Mouse (Mus musculus): Measurements from ENCODE around the gene Spint2. TPM values are rescaled to one million over a fixed set of nuclear protein-coding genes. Genes with fewer than 3 reads are reported as not detected.

The Spint2 gene
- polyA plus RNA-seq, 1 experiment from 2014 or later = 18.3 TPM

DNA sequence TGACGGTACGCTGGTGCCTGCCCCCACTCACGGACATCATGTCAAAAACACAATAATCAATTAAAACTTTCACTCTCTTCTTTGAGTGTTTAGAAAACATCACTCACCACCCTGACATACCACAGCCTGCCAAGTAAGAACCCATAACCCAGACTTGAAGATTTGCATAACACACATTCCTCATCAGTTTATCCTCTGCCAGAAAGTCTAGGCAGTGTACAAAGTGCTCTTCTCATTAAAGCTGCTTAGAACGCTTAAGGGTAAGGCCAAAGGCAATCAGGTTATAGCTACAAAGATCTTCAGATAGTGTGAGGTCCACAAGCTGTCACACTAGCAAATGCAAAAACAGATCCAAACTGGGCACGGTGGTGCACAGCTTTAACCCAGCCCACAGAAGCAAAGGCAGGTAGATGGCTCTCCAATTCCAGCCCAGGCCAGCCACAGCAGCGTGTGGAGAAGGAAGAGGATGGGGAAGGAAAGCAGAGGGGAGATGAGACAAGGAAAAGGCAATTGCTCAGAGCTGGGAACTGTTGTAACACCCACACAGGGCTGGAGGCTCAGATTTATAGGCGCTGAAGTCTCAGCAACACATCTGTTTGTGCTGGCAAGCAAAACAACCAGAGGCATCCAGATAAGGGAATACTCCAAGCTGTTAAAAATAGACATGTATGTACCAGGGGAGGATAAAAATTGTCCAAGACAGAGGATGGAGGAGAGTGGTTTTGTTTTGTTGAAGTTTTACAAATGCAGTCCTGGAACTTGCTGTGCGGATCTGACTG is 9.8 kb downstream of the Spint2 start:
- no peak overlapping the region for H3K4me3 ChIP-seq (ENCODE audit: low read depth, low read length)
- 86% methylated on average over 8 of the region's 8 CpGs for WGBS
- no peaks in the 10 kb centered on the region for H3K27me3 ChIP-seq (ENCODE audit: control insufficient read depth, insufficient read depth, low read length)
- H3K9me3 ChIP-seq (ENCODE audit: control insufficient read depth, low read length) = no peaks in the 10 kb centered on the region
- no peak overlapping the region for H3K27ac ChIP-seq (ENCODE audit: low read depth, low read length)
- no peak overlapping the region for H3K4me2 ChIP-seq
- ATAC-seq (ENCODE audit: low FRiP score) (no peak), DNase-seq (ENCODE audit: low spot score, missing footprints) (no peak)
- no peaks in the 10 kb centered on the region for H3K4me1 ChIP-seq (ENCODE audit: control insufficient read depth, insufficient read depth, low read length)
- no peak overlapping the region for H3K9ac ChIP-seq (ENCODE audit: low read length)
- H3K36me3 ChIP-seq (ENCODE audit: control insufficient read depth, insufficient read depth, low read length) = no peaks in the 10 kb centered on the region

DNA sequence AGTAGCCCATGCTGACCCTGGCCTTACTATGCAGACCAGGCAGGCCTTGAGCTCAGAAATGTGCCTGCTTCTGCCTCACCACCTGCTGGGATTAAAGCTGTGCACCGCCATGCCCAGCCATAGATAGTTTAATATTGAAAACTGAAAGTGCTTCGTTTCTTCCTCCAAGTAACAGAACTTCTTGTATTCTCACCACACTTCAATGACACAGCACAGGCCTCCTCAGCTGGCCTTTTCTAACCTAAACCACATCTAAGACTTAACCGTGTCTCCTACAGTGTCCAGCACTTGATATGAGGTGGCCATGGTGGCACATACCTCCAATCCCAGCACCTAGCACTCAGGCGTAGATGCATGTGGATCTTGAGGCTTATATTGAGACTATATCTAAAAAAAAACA is 11.3 kb downstream of the Spint2 start:
- H3K9me3 ChIP-seq (ENCODE audit: control insufficient read depth, low read length) = no peaks in the 10 kb centered on the region
- WGBS = 80% methylated on average over 4 of the region's 4 CpGs
- H3K9ac ChIP-seq (ENCODE audit: low read length) = no peak overlapping the region
- H3K27me3 ChIP-seq (ENCODE audit: control insufficient read depth, insufficient read depth, low read length) = no peaks in the 10 kb centered on the region
- ATAC-seq (ENCODE audit: low FRiP score) (no peak), DNase-seq (ENCODE audit: low spot score, missing footprints) (no peak)
- H3K36me3 ChIP-seq (ENCODE audit: control insufficient read depth, insufficient read depth, low read length) = no peaks in the 10 kb centered on the region
- no peak overlapping the region for H3K27ac ChIP-seq (ENCODE audit: low read depth, low read length)
- no peaks in the 10 kb centered on the region for H3K4me1 ChIP-seq (ENCODE audit: control insufficient read depth, insufficient read depth, low read length)
- no peak overlapping the region for H3K4me2 ChIP-seq
- no peak overlapping the region for H3K4me3 ChIP-seq (ENCODE audit: low read depth, low read length)

DNA sequence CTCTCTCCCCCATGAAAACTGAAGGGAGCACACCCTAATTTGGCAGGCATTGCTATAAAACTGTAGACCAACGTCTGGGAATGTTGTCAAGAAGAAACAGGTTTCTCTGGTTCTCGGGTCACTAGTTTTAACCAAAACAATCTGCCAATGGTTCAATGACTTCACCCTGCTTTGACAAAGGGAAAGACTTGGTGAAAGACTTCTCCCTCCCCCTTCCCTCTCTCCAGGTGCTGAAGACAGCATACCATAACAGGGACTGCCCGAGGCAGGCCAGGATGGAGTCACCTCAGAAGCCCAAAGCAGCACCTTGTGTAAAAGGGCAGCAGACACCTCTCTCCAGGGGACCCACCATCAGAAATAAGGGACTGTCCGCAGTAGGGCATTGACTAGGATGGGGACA is 14.8 kb downstream of the Spint2 start:
- Histone ChIP-seq H3K4me2 (no peak overlapping the region), H3K4me1 (ENCODE audit: control insufficient read depth, insufficient read depth, low read length) (no peaks in the 10 kb centered on the region), H3K9ac (ENCODE audit: low read length) (no peak overlapping the region), H3K9me3 (ENCODE audit: control insufficient read depth, low read length) (no peaks in the 10 kb centered on the region), H3K27ac (ENCODE audit: low read depth, low read length) (no peak overlapping the region), H3K36me3 (ENCODE audit: control insufficient read depth, insufficient read depth, low read length) (no peaks in the 10 kb centered on the region), H3K27me3 (ENCODE audit: control insufficient read depth, insufficient read depth, low read length) (no peaks in the 10 kb centered on the region), H3K4me3 (ENCODE audit: low read depth, low read length) (no peak overlapping the region)
- DNase-seq (ENCODE audit: low spot score, missing footprints) = no peak
- ATAC-seq (ENCODE audit: low FRiP score) = no peak
- WGBS = 69% methylated on average over 4 of the region's 4 CpGs

DNA sequence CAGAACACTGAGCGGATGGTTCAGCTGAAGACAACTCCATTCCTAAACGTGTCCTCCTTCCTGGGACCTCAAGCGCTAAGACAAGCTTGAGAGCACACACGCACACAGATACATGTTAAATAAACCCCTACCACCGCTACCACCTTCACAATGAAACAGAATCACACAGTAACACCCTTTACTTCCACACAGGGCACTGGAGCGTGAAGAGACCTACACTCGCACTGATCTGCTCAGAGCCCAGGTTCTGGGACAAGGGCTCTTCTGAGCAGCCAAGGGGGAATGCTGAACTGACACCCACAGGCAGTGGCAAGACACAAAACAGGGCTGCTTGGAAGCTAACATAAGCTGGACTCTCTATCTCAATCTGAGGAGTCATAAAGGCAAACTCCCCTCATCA is 16.1 kb downstream of the Spint2 start:
- Histone ChIP-seq H3K4me2 (no peak overlapping the region), H3K9ac (ENCODE audit: low read length) (no peak overlapping the region), H3K36me3 (ENCODE audit: control insufficient read depth, insufficient read depth, low read length) (no peaks in the 10 kb centered on the region), H3K27ac (ENCODE audit: low read depth, low read length) (no peak overlapping the region), H3K27me3 (ENCODE audit: control insufficient read depth, insufficient read depth, low read length) (no peaks in the 10 kb centered on the region), H3K9me3 (ENCODE audit: control insufficient read depth, low read length) (no peaks in the 10 kb centered on the region), H3K4me1 (ENCODE audit: control insufficient read depth, insufficient read depth, low read length) (no peaks in the 10 kb centered on the region), H3K4me3 (ENCODE audit: low read depth, low read length) (no peak overlapping the region)
- DNase-seq (ENCODE audit: low spot score, missing footprints) (no peak), ATAC-seq (ENCODE audit: low FRiP score) (no peak)
- WGBS = 76% methylated on average over 7 of the region's 7 CpGs

DNA sequence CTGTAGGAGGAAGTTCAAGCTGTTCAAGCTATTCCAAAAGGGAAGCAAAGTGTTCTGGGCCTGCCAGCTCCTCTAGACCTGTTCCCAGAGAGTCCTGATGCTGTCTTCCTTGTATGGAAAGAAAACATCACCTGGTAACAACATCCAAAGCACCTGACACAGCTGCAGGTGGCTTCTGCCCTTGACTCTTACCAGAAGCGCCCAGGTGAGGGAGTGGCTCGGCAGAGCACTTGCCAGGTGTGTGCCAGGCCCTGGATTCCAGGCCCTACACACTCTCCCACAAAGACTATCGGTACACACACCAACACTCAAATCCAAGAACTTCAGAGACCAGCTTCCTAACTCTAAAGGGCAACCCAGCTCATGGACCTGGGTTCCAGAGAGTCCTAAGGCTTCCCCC is 17.9 kb downstream of the Spint2 start:
- 85% methylated on average over 3 of the region's 3 CpGs for WGBS
- Histone ChIP-seq H3K9me3 (ENCODE audit: control insufficient read depth, low read length) (no peaks in the 10 kb centered on the region), H3K4me2 (no peak overlapping the region), H3K9ac (ENCODE audit: low read length) (no peak overlapping the region), H3K4me3 (ENCODE audit: low read depth, low read length) (no peak overlapping the region), H3K4me1 (ENCODE audit: control insufficient read depth, insufficient read depth, low read length) (peaks cover 6% of the 10 kb centered on the region), H3K27ac (ENCODE audit: low read depth, low read length) (no peak overlapping the region), H3K36me3 (ENCODE audit: control insufficient read depth, insufficient read depth, low read length) (no peaks in the 10 kb centered on the region), H3K27me3 (ENCODE audit: control insufficient read depth, insufficient read depth, low read length) (no peaks in the 10 kb centered on the region)
- no peak for ATAC-seq (ENCODE audit: low FRiP score)
- DNase-seq (ENCODE audit: low spot score, missing footprints) = no peak

DNA sequence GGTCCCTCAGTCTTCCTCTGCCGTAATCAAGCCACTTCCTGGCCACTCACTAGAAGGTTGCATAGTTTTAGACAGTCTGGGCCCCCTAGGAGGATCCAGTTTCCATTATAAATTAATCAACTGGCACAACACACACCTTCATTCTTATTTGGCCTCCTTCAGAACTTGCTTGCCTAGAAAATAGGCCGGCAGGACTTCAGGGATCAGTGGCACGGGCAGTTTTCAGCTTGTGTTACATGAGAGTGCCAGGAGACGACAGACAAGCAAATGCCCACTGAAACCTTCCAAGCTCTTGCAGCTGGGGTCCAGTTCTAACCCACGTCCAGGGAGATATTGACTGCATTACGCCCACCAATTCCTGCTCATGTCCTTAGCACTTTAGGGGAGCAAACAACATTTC is 19.6 kb downstream of the Spint2 start:
- Histone ChIP-seq H3K4me3 (ENCODE audit: low read depth, low read length) (no peak overlapping the region), H3K27me3 (ENCODE audit: control insufficient read depth, insufficient read depth, low read length) (no peaks in the 10 kb centered on the region), H3K4me2 (no peak overlapping the region), H3K27ac (ENCODE audit: low read depth, low read length) (no peak overlapping the region), H3K36me3 (ENCODE audit: control insufficient read depth, insufficient read depth, low read length) (no peaks in the 10 kb centered on the region), H3K9ac (ENCODE audit: low read length) (no peak overlapping the region), H3K9me3 (ENCODE audit: control insufficient read depth, low read length) (no peaks in the 10 kb centered on the region), H3K4me1 (ENCODE audit: control insufficient read depth, insufficient read depth, low read length) (peaks cover 6% of the 10 kb centered on the region)
- ATAC-seq (ENCODE audit: low FRiP score) = no peak
- 81% methylated on average over 6 of the region's 6 CpGs for WGBS
- DNase-seq (ENCODE audit: low spot score, missing footprints) = no peak

DNA sequence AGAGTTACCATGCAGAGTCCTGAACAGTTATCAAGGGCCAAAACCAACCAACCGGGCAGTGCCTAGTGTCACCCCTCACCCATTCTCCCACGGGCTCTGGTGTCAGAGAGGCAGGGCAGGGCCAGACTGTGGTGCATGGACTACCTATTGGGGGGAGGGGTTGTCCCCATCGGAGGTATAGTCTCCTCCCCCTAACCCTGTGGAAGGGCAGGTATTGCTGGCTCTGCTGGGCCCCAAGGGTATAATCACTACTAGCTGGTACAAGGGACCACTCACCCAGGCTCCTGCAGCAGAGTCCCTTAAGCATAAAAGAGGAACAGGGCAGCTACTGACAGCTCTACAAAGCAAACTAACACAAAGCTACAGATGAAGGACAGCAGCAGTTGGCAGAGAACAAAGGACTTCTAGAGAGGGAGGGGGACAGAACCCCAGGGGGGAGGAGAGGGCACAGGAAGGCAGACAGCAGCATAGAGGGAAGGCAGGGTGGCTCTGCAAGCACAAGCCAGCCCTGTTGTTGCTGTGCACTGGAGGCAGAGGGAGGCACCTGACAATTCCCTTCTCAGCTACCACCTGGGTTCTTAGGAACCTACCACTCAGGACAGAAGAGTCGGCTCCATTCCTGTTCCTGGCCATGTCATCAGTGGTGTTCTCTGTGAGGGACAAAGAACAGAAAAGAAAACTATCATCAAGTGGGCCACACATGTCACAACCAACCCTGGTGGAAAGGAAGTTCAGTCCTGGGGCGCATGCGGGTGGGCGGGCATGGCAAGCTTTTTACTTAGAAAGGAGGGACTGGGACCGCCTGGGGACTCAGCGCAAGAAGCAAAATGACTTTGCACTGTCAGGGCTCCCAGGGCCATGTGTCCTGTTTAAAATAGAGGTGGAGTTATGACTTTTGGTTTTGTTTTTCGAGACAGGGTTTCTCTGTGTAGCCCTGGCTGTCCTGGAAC is 21.7 kb downstream of the Spint2 start:
- no peaks in the 10 kb centered on the region for H3K27me3 ChIP-seq (ENCODE audit: control insufficient read depth, insufficient read depth, low read length)
- no peak overlapping the region for H3K4me2 ChIP-seq
- ATAC-seq (ENCODE audit: low FRiP score) = peak; percentile 50; the same call in 1 of the 2 replicates
- H3K4me1 ChIP-seq (ENCODE audit: control insufficient read depth, insufficient read depth, low read length) = peaks cover 6% of the 10 kb centered on the region
- H3K36me3 ChIP-seq (ENCODE audit: control insufficient read depth, insufficient read depth, low read length) = no peaks in the 10 kb centered on the region
- H3K9ac ChIP-seq (ENCODE audit: low read length) = no peak overlapping the region
- no peak overlapping the region for H3K27ac ChIP-seq (ENCODE audit: low read depth, low read length)
- H3K9me3 ChIP-seq (ENCODE audit: control insufficient read depth, low read length) = no peaks in the 10 kb centered on the region
- DNase-seq (ENCODE audit: low spot score, missing footprints) = peak; percentile 70
- 77% methylated on average over 10 of the region's 10 CpGs for WGBS
- H3K4me3 ChIP-seq (ENCODE audit: low read depth, low read length) = no peak overlapping the region

DNA sequence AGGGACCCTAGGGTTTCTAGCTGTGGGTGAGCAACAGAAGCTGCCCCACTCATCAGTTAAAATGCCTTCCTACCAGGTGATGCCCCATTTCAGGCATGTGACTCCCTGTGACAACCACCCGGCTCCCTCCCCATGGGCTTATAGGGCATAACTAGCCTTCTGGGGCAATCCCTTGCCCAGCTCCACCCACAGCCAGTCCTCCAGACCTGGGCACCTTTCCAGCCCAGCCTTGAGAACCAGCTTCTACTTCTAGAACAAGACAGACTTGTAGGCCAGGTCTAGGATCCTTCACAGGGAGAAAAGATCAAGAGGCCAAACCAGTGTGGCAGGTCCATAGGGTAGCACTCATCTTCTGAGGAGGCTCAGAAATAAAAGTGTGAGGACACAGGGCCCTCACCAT is 24.3 kb downstream of the Spint2 start:
- H3K4me2 ChIP-seq = no peak overlapping the region
- no peaks in the 10 kb centered on the region for H3K9me3 ChIP-seq (ENCODE audit: control insufficient read depth, low read length)
- H3K36me3 ChIP-seq (ENCODE audit: control insufficient read depth, insufficient read depth, low read length) = no peaks in the 10 kb centered on the region
- DNase-seq (ENCODE audit: low spot score, missing footprints) (peak; percentile 59), ATAC-seq (ENCODE audit: low FRiP score) (no peak)
- no peak overlapping the region for H3K9ac ChIP-seq (ENCODE audit: low read length)
- peaks cover 6% of the 10 kb centered on the region for H3K4me1 ChIP-seq (ENCODE audit: control insufficient read depth, insufficient read depth, low read length)
- H3K27ac ChIP-seq (ENCODE audit: low read depth, low read length) = no peak overlapping the region
- no peak overlapping the region for H3K4me3 ChIP-seq (ENCODE audit: low read depth, low read length)
- WGBS = 100% methylated on average over 1 of the region's 1 CpGs
- H3K27me3 ChIP-seq (ENCODE audit: control insufficient read depth, insufficient read depth, low read length) = no peaks in the 10 kb centered on the region

DNA sequence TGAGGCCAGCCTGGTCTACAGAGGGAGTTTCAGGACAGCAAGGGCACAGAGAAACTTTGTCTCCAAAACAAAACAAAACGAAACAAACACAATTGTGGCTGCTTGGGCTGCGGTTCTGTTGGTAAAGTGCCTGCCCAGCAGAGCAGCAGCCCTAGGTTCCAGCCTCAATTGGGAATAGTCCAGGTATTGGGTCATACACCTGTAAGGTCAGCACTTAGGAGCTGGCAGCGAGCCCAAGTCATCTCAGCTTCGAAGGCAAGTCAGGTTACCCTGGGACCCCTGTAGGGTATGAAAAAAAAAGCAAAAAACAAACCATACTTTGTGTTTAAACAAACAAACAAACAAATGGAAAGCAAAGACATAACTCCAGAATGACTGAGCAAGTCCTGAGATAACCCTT is 25.8 kb downstream of the Spint2 start:
- no peaks in the 10 kb centered on the region for H3K27me3 ChIP-seq (ENCODE audit: control insufficient read depth, insufficient read depth, low read length)
- no peak overlapping the region for H3K27ac ChIP-seq (ENCODE audit: low read depth, low read length)
- no peaks in the 10 kb centered on the region for H3K9me3 ChIP-seq (ENCODE audit: control insufficient read depth, low read length)
- H3K4me2 ChIP-seq = no peak overlapping the region
- no peak overlapping the region for H3K9ac ChIP-seq (ENCODE audit: low read length)
- no peaks in the 10 kb centered on the region for H3K36me3 ChIP-seq (ENCODE audit: control insufficient read depth, insufficient read depth, low read length)
- WGBS = 89% methylated on average over 4 of the region's 4 CpGs
- peaks cover 6% of the 10 kb centered on the region for H3K4me1 ChIP-seq (ENCODE audit: control insufficient read depth, insufficient read depth, low read length)
- ATAC-seq (ENCODE audit: low FRiP score) = no peak
- peak; percentile 54 for DNase-seq (ENCODE audit: low spot score, missing footprints)
- H3K4me3 ChIP-seq (ENCODE audit: low read depth, low read length) = no peak overlapping the region

All from midbrain, embryonic 11.5 days (tissue).